Mouse (Mus musculus) MEL-GATA-1-ER (cell line): Measurements from ENCODE around the gene Olfr714.
"Not testable (repeated sequence)": the region's sequence is repeated elsewhere in the genome, so short reads cannot be mapped to it uniquely, and the experiment has no call there.

Experiments
- DNase-seq: peaks from one replicate; pipeline ENCODE4 v3.0.0-alpha.2; 2012; ENCODE audit warnings: low read depth; ENCODE audit errors: extremely low read depth

Gene Olfr714

DNA sequence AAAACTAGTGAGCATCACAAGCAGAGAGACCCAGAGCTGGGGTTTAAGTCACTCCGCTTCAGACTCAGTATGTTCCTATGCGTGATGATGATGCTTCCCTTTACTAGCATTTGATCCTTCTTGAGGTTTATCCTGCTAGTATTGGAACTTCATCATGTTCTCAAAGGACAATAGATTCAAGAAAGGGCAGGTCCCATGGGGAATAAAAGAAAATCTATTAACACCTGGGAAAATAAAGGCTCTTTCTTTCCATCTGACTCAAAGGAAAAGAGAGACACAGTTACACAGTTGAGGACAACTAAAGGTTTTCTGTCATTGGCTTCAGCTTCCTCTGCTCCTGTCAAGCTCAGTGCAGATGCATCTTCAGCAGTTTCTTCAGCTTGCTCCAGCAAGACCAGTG lies at the start of gene Olfr714:
Gene Olfr714 (plus strand): TSS at position 301 of the 400 bp plus-strand sequence.
- DNase-seq = no peak

DNA sequence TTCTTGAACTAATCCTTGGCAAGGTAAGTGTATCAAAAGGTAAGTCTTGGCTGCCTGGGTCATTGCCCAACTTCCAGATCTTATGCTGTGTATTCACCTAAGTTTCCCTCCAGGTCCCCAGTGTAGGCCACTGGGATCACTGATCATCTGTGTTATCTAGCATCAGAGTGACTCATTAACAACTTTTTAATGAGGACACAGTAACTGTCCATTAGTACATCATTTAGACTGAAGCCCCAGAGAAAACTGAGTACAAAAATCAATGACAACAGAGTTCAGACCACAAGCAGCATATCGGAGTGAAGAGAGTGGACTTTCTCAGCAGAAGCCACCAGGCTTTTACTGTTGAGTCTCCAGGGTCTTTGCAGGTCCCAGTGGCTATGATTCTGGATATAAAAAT lies 39.9 kb upstream of the Olfr714 start, which contains the start of gene Olfr713:
Gene Olfr713 (plus strand): TSS at position 301 of the 400 bp plus-strand sequence.
- DNase-seq = no peak

DNA sequence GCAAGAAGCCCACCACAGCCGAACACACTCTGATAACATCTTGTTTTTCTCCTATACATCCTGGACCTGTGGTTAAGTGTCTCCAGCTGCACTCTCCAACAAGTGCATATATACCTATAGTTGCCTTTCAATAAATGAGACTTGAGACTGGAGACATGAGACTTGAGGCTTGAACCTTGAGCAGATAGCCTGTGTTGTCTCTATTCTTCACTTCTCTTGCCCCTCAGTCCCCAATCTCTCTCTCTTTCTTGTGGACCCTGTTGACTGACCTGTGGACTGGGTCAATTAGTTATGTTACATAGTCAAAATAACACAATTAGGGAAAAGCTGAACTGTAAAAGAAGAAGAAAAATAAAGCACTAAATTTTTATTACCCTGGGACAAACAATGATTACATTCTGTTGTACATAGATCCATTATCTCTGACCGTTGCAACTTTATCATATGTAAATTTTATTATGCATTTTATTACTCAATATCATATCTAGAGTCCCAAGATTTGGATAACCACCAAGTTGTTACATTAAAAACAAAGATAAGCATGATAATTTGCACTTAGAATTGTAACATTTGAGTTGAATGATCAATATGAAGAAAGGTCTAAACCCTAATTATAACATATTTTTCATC lies 30.7 kb upstream of the Olfr714 start:
- no peak for DNase-seq

DNA sequence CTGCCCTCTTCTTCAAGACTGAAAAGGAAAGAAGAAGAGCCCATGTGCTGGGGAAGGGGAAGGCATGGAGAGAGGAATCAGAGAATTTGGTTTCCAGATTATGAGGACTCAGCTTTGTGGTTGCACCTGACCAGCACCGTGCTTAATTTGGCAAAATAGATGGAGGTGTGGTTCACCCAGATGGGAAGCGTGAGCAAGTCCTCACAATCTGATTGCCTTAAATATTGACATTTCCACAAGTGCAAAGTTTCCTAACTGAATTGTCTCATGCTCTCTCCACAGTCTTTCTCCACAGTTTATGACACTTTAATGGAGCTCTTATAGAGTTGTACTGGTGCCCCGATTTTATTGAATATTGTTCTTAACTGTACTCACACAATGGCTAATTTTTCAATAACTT lies 27.6 kb upstream of the Olfr714 start:
- DNase-seq = no peak

DNA sequence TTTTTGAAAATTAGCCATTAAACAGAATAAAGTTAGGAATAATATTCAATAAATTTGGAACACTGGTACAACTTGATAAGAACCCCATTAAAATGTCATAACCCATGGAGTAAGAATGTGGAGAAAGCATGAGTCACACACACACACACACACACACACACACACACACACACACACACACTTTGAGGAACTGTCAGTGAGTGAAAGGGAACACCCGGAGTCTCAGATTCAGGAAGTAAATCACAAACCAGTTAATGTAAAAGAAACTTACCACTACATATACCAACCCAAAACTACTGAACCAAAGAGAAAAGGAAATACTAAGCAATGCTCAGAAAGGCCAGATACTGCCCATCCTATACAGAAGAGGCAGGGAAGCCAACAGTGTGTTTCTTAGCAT lies 26.4 kb upstream of the Olfr714 start:
- DNase-seq = no peak

DNA sequence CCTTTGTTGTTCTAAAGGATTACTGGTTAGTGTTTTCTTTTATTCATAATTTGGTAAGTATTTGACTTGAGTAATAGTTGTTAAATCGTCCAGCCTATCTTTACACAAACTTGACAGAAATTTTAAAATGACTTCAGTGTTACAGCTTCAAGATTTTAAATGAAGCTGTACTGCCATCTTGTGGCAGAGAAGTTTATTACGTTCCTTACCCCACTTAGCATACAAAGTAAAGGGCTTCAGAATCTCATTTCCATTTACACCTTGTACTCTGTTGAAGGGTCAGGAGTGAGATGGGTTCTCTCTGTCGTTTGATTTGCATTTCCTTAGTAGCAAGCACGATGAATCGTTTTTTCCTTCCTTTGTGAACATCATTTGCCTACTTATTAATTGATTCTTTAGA lies 24.9 kb upstream of the Olfr714 start:
- peak; percentile 26 for DNase-seq

DNA sequence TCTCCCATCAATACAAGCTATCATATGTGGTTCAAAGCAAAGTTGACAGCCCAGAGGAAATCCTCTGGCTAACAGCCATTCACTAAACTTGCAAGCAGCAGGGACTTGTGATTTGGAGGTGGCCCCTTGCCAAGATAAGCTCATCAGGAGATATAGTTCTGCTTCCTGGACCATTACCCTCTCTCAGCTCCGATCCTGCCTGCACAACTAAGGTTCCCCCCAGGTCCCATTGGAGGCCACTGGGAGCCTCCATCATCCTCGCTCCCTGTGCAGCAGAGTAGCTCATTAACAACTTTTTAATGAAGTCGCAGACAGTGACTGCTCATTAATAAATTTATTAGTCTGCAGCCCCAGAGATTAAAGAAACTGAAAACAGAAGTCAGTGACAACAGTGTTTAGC lies 23.2 kb upstream of the Olfr714 start:
- no peak for DNase-seq

DNA sequence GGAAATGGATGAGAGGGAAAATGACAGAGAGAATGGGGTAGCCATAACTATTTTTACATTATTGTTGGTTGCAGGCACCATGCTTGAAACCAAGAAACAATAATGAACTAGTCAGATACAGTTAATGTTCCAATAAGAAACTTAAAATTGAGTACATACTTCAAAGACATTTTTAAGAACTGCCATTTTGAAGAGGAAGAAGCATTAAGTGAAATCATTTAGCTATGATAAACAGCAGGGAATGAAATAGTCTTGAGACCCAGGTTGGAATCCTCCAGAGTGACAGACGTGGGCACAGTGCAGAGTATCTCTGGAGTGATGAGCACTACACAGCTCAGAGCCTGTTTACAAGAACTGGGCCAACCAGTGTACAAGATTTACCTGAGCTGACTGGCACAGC lies 22.1 kb downstream of the Olfr714 start, which contains the start of gene Olfr17:
Gene Olfr17 (plus strand): TSS at position 301 of the 400 bp plus-strand sequence.
- no peak for DNase-seq

DNA sequence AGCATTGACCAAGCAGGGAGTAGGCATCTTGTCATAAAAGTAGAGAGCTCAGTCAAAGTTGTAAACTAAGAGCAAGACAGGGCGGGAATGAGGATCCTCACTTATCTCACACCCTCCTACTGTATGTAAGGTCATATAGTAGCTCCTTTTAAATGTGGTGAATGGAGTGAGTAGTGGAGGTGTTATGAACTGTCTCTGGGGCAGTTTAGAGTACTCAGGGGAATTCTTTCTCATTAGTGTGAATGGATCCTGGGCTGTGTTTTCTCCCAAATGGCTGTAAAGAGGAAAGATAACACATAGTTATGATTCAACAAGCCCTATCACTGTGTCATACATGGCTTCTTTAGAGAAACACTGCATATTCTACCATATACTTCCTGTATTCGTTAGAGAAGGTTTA lies 39.5 kb downstream of the Olfr714 start, which contains the start of gene Olfr715b:
Gene Olfr715b (minus strand): TSS at position 101 of the 400 bp plus-strand sequence.
- DNase-seq = not testable (repeated sequence)
